Mouse (Mus musculus) frontal cortex, adult (tissue): ENCODE data around the gene Wap.
A peak's percentile ranks its signal among the peaks of the same experiment; 100 is the strongest.

Experiments
- ATAC-seq: cut with Nextera tagmentation; 2 replicates; pipeline ENCODE4 v1.9.2; 2017; ENCODE audit warnings: mild to moderate bottlenecking, moderate library complexity, mixed read lengths; ENCODE audit not compliant: low TSS enrichment

Gene Wap

GRCm38 (mm10) chr11:6627731-6628130, 10.7 kb downstream of the Wap start:
- ATAC-seq = no peak

GRCm38 (mm10) chr11:6626388-6626772, 12.1 kb downstream of the Wap start:
- ATAC-seq = 0 out of 2 replicates have a peak, but pooled peaks have one; percentile 6

DNA sequence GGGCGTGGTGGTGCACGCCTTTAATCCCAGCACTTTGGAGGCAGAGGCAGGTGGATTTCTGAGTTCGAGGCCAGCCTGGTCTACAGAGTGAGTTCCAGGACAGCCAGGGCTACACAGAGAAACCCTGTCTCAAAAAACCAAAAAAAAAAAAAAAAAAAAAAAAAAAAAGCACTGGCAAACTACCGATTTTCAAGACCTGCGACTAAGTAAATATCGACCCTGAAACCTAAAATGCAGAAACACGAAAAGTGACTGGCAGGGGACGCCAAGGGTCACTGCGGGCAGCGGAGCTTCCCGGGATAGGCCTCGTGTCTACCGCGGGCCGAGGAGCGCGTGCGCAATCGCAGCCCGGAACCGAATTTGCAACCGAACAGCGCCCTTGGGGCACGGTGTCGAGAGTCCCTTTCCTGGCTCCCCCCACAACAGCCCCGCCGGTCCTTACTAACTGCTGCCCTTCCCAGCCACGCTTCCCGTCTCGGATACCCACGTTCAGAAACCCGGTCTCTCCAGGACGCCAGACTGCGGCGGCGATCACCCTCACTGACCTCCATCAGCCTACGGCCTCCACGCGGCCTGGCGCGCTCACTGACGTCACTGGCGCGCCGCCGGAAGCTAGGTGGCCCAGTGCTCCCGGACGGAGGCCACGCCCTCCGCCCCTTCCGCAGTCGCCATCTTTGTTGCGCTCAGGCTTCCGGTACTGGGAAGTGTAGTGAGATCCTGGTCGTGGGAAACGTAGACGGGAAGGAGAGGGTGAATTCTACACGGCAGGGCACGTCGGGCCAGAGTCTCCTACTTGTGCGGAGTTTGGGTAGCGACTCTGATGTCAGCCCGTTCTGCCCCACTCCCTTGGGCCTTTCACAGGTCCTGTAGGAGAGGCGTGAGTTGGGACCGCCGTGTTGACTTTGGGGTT, 12.7 kb downstream of the Wap start, which contains the start of gene Tbrg4:
Gene Tbrg4, minus strand, starts transcription at position 590 of the 910 bp plus-strand sequence.
- ATAC-seq = peak; percentile 96

DNA sequence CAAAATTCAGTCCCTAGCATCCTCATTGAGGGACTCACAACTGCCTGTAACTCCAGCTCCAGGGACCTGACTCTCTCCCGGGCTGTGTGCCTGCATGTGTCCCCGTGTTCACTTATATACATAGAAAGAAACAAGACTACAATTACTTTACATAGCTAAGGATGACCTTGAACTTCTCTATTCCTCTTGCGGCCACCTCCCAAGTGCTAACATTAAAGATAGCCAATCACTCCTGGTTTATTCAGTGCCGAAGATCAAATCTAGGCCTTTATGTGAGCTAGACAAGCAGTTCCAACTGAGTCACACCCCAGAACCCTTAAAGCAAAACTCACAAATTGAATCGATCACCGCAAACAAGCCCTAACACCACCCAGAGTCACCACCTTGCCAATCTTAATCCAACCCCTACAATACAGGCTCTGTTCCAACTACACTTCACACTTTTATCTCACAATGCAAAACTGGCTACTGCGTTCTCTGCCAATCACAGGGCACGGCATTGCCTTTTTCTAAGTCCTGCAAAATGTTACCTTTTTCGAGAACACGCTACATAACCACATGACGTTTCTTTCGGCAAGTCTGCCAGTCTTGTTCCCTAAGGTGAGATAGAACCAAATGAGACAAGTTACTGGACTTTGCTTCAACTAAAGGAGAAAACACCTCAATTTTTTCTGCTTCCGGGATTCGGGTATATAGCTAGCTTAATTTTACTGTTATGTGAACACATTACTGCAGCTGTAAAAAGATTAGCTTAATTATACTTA, 13.6 kb downstream of the Wap start:
- no peak for ATAC-seq

DNA sequence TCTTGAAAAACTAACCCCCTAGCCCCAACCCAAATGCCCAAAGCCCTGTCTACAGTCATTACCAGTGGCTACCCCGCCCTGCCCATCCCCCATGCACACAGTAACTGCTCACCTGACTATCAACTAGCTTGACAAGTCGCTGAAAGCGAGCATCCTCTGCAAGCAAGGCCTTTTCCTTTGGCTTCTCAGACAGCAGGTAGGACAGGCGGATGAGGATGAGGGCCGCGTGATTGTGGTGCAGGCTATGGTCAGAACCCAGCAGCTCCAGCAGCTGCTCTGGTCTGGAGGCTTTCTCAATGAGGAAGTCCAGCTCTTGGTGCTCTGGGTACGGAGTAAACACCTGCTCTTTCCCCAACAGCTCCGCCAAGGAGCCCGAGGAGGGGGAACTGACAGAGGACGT, 14.7 kb downstream of the Wap start:
- no peak for ATAC-seq

GRCm38 (mm10) chr11:6615250-6616205, 22.9 kb downstream of the Wap start:
- no peak for ATAC-seq

DNA sequence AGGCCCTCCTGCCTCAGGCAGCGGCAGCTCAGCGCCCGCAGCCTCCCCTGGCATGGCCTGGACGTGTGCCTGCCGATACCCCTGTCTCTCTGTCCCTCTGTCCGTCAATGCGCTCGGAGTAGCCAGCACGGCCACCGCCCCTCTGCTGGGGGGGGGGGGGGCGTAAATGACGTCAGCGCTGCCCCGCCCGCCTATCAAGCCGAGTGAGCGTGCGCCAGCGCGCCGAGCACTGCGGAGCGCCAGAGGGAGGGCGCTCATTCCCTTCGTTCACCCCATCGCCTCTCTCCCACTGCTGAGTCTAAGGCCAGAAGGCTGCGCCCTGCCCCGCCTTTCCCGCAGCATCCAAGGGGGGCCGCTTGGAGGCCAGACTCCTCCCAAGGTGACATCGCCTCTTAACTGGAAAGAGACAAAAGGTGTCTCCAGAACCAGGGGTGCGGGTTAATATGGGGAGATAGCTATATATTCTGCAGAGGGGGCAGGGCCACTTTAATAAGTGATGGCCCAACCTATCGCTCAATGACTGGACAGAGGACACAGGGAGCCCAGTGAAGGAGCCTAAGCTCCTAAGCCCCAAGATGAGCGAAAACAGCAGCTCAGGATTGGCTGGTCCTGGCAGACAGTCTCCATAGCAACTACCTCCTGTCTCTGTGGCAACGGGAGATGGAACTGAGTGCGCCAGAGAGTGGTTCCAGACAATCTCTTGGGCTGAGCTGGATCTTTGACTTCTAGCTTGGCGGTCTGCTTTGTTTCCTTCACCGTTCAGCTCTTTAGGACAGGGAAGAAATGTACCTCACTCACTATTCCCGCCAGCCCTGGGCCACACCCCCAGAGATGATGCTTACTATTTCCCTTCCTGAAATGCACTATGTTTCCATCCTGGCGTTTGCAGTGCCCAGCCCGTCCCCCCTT, 32.7 kb downstream of the Wap start, which contains the start of gene Nacad:
Gene Nacad, minus strand, starts transcription at position 563 of the 909 bp plus-strand sequence.
- ATAC-seq = peak; percentile 82

GRCm38 (mm10) chr11:6605021-6605481, 33.4 kb downstream of the Wap start:
- peak; percentile 14 for ATAC-seq

DNA sequence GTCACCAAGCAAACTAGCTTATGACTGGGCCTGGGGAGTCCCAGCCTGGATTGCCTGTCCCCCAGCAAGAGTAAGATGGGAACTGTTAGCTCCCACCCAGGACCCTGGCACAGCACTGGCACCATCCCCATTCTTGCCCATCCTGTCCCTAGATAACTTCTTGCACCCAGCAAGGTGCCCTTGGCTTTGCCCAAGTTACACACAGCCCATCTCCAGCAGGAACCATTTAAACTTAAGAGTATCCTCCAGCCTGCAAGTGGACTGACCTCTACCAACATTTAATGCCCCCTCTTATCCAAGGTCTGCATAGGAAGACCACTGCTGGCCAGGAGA, 33.9 kb downstream of the Wap start:
- no peak for ATAC-seq

- ATAC-seq = 0 out of 2 replicates have a peak, but pooled peaks have one; percentile 2
Measured at GRCm38 (mm10) chr11:6603887-6604603, 34.4 kb downstream of the Wap start.

- ATAC-seq = no peak
Measured at GRCm38 (mm10) chr11:6603224-6603623, 35.2 kb downstream of the Wap start.

GRCm38 (mm10) chr11:6602662-6603061, 35.8 kb downstream of the Wap start:
- no peak for ATAC-seq

DNA sequence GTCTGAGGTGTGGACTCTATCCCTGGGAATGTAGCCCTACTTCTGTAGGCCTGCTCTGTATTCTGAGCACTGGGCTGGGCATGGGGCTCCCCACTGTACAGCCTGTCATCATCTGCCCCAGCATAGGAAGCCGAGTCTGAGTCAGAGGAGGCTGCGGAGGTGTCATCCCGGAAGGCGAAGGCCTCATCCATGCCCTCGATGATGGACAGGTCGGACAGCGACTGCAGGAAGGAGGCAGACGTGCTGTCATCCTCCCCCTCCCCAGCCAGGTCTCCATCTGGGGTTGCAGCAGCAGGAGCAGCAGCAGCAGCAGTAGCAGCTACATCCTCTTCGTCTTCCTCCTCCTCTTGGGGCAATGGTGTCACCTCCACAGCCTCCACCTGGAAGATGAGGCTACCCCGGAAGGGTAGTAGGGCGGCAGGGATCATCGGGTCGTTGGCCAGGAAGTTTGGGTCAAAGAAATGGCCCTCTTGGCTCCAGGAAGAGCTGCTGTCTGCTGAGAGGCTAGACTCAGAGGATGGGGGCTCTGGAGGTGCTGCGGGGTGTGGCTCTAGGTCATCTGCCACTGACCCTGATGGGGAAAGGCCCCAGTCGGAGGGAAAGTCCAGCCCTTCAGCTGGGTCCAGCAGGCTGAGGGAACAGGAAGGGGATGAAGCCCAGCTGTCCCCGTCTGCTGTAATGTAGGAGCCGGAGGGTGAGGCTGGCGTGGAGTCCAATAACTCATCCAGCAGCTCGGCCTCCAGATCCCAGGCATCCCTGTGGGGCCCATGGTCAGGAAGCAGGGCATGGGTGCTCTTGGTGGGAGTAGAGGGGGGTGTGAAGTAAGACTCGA, 36.6 kb downstream of the Wap start:
- no peak for ATAC-seq

- no peak for ATAC-seq
Measured at GRCm38 (mm10) chr11:6600284-6600944, 38.0 kb downstream of the Wap start.

- ATAC-seq = no peak
Measured at GRCm38 (mm10) chr11:6599831-6600230, 38.6 kb downstream of the Wap start.

DNA sequence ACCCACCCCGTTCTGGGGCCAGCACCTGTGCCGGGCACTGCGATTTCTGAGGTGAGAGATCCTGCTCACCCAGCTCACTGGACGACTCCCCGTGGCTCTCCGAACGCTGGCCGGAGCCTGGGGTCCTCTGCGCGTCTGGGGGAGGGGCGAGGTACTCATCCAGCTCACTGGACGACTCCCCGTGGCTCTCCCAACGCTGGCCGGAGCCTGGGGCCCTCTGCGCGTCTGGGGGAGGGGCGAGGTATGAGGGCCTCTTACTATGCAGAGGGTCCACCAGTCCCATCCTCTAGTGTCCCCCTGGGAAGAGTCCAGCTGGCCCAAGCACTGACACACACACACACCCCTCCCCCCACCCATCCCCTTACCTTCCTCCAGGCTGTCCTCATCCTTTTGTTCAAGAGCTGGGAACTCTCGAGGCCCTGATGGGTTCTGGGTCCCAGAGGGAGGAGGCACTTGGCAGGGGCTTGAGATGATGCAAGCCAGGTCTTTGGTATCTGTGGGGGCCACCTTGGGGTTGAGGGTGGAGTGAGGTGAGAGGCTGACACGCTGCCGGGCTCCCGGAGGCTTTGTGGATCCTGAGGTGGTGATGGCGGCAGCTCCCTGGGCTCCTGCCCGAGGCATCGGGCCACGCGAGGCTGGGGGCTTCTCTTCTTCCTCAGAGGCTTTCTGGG, 39.3 kb downstream of the Wap start:
- no peak for ATAC-seq

DNA sequence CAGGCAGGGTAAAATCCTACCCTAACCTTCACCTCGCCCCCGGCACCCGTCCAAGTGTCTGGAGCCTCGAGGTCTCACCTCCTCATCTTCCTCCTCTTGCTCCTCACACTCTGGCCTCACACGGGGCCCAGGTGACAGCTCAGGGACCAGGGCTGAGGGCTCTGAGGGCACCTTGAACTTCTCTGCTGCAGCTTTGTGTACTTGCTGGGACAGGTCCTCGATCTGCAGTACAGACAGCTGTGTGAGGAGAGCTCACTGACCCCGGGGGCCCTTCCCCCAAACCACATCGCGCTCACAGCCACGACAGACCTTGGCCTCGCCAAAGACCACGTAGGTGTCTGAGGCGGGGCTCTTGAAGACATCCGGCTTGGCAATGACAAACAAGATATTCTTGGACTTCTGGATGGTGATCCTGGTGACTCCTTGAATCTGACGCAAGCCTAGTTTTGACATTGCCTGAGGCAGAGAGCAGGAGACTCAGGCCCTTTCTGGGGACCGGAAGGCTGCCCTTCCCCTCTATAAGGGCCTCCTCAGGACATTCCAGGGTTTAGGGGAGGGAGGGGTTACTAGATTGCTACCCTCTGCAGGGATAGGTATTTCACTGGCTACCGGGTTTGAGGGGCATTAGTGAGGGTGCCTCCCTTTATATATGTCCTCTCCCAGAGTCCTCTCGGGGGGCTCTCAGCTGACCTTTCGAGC, 40.1 kb downstream of the Wap start:
- ATAC-seq = 0 out of 2 replicates have a peak, but pooled peaks have one; percentile 1
